Mouse (Mus musculus) liver, embryonic 14.5 days (tissue): ENCODE data around the gene Coro2a.

Experiments
- CTCF ChIP-seq: IDR thresholded peaks from 2 replicates; pipeline ENCODE4 v1.5.1; 2016; ENCODE audit warnings: antibody characterized with exemption, low read depth, control low read depth
- EP300 ChIP-seq: IDR thresholded peaks from 2 replicates; pipeline ENCODE4 v1.6.1; 2016; ENCODE audit warnings: antibody characterized with exemption, low read depth

DNA sequence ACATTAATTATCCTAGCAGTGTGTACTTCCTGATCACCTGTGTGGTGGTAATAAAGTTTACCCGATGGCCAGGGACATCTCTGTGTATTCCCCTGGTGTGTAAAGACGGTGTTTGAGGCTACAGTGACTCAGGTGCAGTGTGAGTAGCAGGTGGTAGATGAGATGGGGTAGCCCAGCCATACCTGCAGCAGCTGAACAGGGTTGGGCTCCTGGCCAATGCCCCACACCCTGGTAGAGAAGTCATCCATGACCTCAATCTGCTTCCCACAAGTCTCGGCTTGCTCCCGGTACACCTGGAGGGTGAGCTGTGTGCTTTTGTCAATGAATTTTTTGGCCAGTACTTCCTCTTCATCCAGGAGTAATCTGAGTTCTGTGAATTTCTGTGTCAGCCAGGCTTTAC is 78.7 kb downstream of the Coro2a start:
- TF ChIP-seq CTCF (no peak), EP300 (no peak)
